Mouse (Mus musculus) embryo, embryonic 10 days (tissue): ENCODE measurements at regions not wholly inside any gene's neighbourhood (a gene's known extent, or its start where the extent isn't known, plus 50 kb on each side); places are given as distances from the start of the nearest gene placed in this dataset.

Experiments used
- DNase-seq: peaks from one replicate; pipeline ENCODE4 v3.0.0-alpha.2; 2015; ENCODE audit warnings: low spot score

- no peak for DNase-seq
These were observed 92.1 kb upstream of the Barx2 start for GRCm38 (mm10) chr9:32005348-32005747.

GRCm38 (mm10) chr9:32006350-32006749, 93.1 kb upstream of the Barx2 start:
- no peak for DNase-seq

GRCm38 (mm10) chr9:32010953-32011770, 97.9 kb upstream of the Barx2 start:
- DNase-seq: peak; percentile 47

GRCm38 (mm10) chr9:32016286-32016685, 99.7 kb upstream of the Arhgap32 start:
- no peak for DNase-seq

GRCm38 (mm10) chr9:32018020-32018419, 97.9 kb upstream of the Arhgap32 start:
- DNase-seq: no peak

GRCm38 (mm10) chr9:32019786-32020185, 96.2 kb upstream of the Arhgap32 start:
- DNase-seq: no peak

GRCm38 (mm10) chr9:32020942-32021731, 94.8 kb upstream of the Arhgap32 start:
- peak; percentile 62 for DNase-seq

- no peak for DNase-seq
These were observed 94.2 kb upstream of the Arhgap32 start for GRCm38 (mm10) chr9:32021755-32022154.

- DNase-seq: no peak
These were observed 92.9 kb upstream of the Arhgap32 start for GRCm38 (mm10) chr9:32022996-32023395.

GRCm38 (mm10) chr9:32024767-32025166, 91.2 kb upstream of the Arhgap32 start:
- peak; percentile 32 for DNase-seq

GRCm38 (mm10) chr9:32027962-32028361, 88.0 kb upstream of the Arhgap32 start:
- DNase-seq: no peak

- no peak for DNase-seq
These were observed 86.9 kb upstream of the Arhgap32 start for GRCm38 (mm10) chr9:32029001-32029400.

- DNase-seq: no peak
These were observed 86.2 kb upstream of the Arhgap32 start for GRCm38 (mm10) chr9:32029786-32030185.

GRCm38 (mm10) chr9:32030203-32030602, 85.7 kb upstream of the Arhgap32 start:
- no peak for DNase-seq

GRCm38 (mm10) chr9:32031950-32032453, 83.9 kb upstream of the Arhgap32 start:
- peak; percentile 91 for DNase-seq

GRCm38 (mm10) chr9:32032521-32033185, 83.3 kb upstream of the Arhgap32 start:
- DNase-seq: peak; percentile 64

- peak; percentile 54 for DNase-seq
These were observed 82.0 kb upstream of the Arhgap32 start for GRCm38 (mm10) chr9:32033937-32034336.

GRCm38 (mm10) chr9:32039999-32040398, 75.9 kb upstream of the Arhgap32 start:
- no peak for DNase-seq

GRCm38 (mm10) chr9:32043344-32043743, 72.6 kb upstream of the Arhgap32 start:
- no peak for DNase-seq

- DNase-seq: no peak
These were observed 69.1 kb upstream of the Arhgap32 start for GRCm38 (mm10) chr9:32046791-32047190.

- DNase-seq: no peak
These were observed 67.0 kb upstream of the Arhgap32 start for GRCm38 (mm10) chr9:32048941-32049340.

- no peak for DNase-seq
These were observed 66.4 kb upstream of the Arhgap32 start for GRCm38 (mm10) chr9:32049546-32049945.
